18 mouse cellular contexts compared by ENCODE assay signal in genomic region chr4:45037455-45038410, GRCm38 (mm10). TPM values are rescaled to one million over a fixed set of nuclear protein-coding genes. Genes with fewer than 3 reads are reported as not detected.
DNase-seq lines count a peak whose midpoint lies in the region; ATAC-seq and TF ChIP-seq lines count a peak whose summit lies in the region.
"Had no signal": no experiment of that assay in that cellular context is flagged by ENCODE, and none has a peak within 500 bp of the region (broad histone marks: within the 10 kb centered on the region; RNA-seq: fewer than 3 reads in every experiment).

No protein-coding gene starts in this region.

- WGBS in kidney, embryonic 15.5 days, result 78% methylated on average over 13 of the region's 13 CpGs
- 79% methylated on average over 13 of the region's 13 CpGs for WGBS in lung, postnatal 0 days
- WGBS in lung, adult 2 months, result 74% methylated on average over 13 of the region's 13 CpGs
- WGBS in heart, embryonic 16.5 days, result 41% methylated on average over 13 of the region's 13 CpGs
- WGBS in stomach, postnatal 0 days, result 87% methylated on average over 13 of the region's 13 CpGs

- H3K27me3 ChIP-seq in kidney, embryonic 15.5 days, result no peaks in the 10 kb centered on the region
- H3K27me3 ChIP-seq in lung, postnatal 0 days (replicated peaks; ENCODE audit: insufficient read depth, low read length), result no peaks in the 10 kb centered on the region
- H3K27me3 ChIP-seq in heart, embryonic 16.5 days (ENCODE audit: control insufficient read depth, insufficient read depth, low read length), result no peaks in the 10 kb centered on the region
- H3K27me3 ChIP-seq in myocyte (ENCODE audit: control insufficient read depth, insufficient read depth, insufficient read length), result no peaks in the 10 kb centered on the region
- H3K27me3 ChIP-seq in stomach, postnatal 0 days (ENCODE audit: control insufficient read depth, insufficient read depth, low read length), result no peaks in the 10 kb centered on the region
- H3K27me3 ChIP-seq: CH12.LX; embryonic facial prominence, embryonic 13.5 days; limb, embryonic 12.5 days; neural tube, embryonic 12.5 days had no signal

- no peak for TF ChIP-seq EP300 in lung, postnatal 0 days (IDR thresholded peaks at IDR 0.05)
- TF ChIP-seq EP300 in stomach, postnatal 0 days (optimal IDR thresholded peaks at IDR 0.05), result no peak

- no peak overlapping the region for H3K27ac ChIP-seq in kidney, embryonic 15.5 days
- H3K27ac ChIP-seq in lung, postnatal 0 days (ENCODE audit: low read length), result no peak overlapping the region
- peak overlapping the region; percentile 99 for H3K27ac ChIP-seq in heart, embryonic 16.5 days (ENCODE audit: low read length)
- H3K27ac ChIP-seq in stomach, postnatal 0 days (replicated peaks), result no peak overlapping the region
- H3K27ac ChIP-seq: embryonic facial prominence, embryonic 13.5 days; limb, embryonic 12.5 days; liver, embryonic 14.5 days; neural tube, embryonic 12.5 days had no signal

- no peak overlapping the region for H3K9ac ChIP-seq in kidney, embryonic 15.5 days
- H3K9ac ChIP-seq in lung, postnatal 0 days (replicated peaks; ENCODE audit: low read depth), result no peak overlapping the region
- peak overlapping the region; percentile 63 for H3K9ac ChIP-seq in heart, embryonic 16.5 days (ENCODE audit: low read length)
- no peak overlapping the region for H3K9ac ChIP-seq in stomach, postnatal 0 days (ENCODE audit: low read length)
- H3K9ac ChIP-seq: embryonic facial prominence, embryonic 13.5 days; limb, embryonic 12.5 days; liver, embryonic 14.5 days; neural tube, embryonic 12.5 days had no signal

- H3K79me2 ChIP-seq in myocyte (ENCODE audit: control insufficient read depth, insufficient read depth), result no peaks in the 10 kb centered on the region

- TF ChIP-seq POLR2A in lung, adult 2 months (IDR thresholded peaks at IDR 0.05; ENCODE audit: borderline replicate concordance, extremely low read depth, low read depth, low read length), result no peak
- no peak for TF ChIP-seq POLR2A in myocyte (IDR thresholded peaks at IDR 0.05; ENCODE audit: insufficient read length, low read depth)

- no peak for ATAC-seq in kidney, embryonic 15.5 days (replicated peaks; ENCODE audit: low FRiP score)
- peak; percentile 45 for ATAC-seq in lung, postnatal 0 days
- peak; percentile 84 for ATAC-seq in heart, embryonic 16.5 days (replicated peaks; ENCODE audit: extremely low read depth, insufficient read depth, low FRiP score)
- no peak for ATAC-seq in stomach, postnatal 0 days (ENCODE audit: low FRiP score, low TSS enrichment)
- ATAC-seq: hindbrain, embryonic 16.5 days had no signal

- H3K4me1 ChIP-seq in kidney, embryonic 15.5 days, result peaks cover 8% of the 10 kb centered on the region; the same call in 1 of the 2 replicates
- 0 out of 2 replicates have a peak, but pooled peaks cover 3% of the 10 kb centered on the region for H3K4me1 ChIP-seq in lung, postnatal 0 days (ENCODE audit: insufficient read depth, low read depth, low read length)
- no peaks in the 10 kb centered on the region for H3K4me1 ChIP-seq in lung, adult 2 months (ENCODE audit: control insufficient read depth, insufficient read depth, low read length)
- H3K4me1 ChIP-seq in heart, embryonic 16.5 days (ENCODE audit: control insufficient read depth, insufficient read depth, low read length), result peaks cover 23% of the 10 kb centered on the region
- no peaks in the 10 kb centered on the region; the same call in 1 of the 2 replicates for H3K4me1 ChIP-seq in stomach, postnatal 0 days (replicated peaks; ENCODE audit: control insufficient read depth, insufficient read depth)
- H3K4me1 ChIP-seq: embryonic facial prominence, embryonic 13.5 days; limb, embryonic 12.5 days; neural tube, embryonic 12.5 days had no signal

- no peak overlapping the region for H3K4me3 ChIP-seq in kidney, embryonic 15.5 days (replicated peaks)
- no peak overlapping the region for H3K4me3 ChIP-seq in lung, postnatal 0 days (ENCODE audit: low read depth, low read length)
- H3K4me3 ChIP-seq in lung, adult 2 months (replicated peaks; ENCODE audit: extremely low read depth, low read depth, low read length), result no peak overlapping the region
- no peak overlapping the region for H3K4me3 ChIP-seq in heart, embryonic 16.5 days (ENCODE audit: low read length)
- H3K4me3 ChIP-seq in myocyte, result no peak overlapping the region
- H3K4me3 ChIP-seq in stomach, postnatal 0 days (ENCODE audit: low read depth, low read length), result no peak overlapping the region
- H3K4me3 ChIP-seq: embryonic facial prominence, embryonic 13.5 days; gastrocnemius, adult 2 months; limb, embryonic 12.5 days; neural tube, embryonic 12.5 days had no signal

- no peaks in the 10 kb centered on the region for H3K9me3 ChIP-seq in kidney, embryonic 15.5 days (replicated peaks)
- H3K9me3 ChIP-seq in lung, postnatal 0 days (ENCODE audit: low read length), result no peaks in the 10 kb centered on the region
- H3K9me3 ChIP-seq in heart, embryonic 16.5 days (replicated peaks; ENCODE audit: control insufficient read depth, low read length), result no peaks in the 10 kb centered on the region
- no peaks in the 10 kb centered on the region for H3K9me3 ChIP-seq in stomach, postnatal 0 days (ENCODE audit: control insufficient read depth, low read length)
- H3K9me3 ChIP-seq: embryonic facial prominence, embryonic 13.5 days; limb, embryonic 12.5 days; neural tube, embryonic 12.5 days had no signal

- TF ChIP-seq CTCF in lung, postnatal 0 days (IDR thresholded peaks at IDR 0.05), result no peak
- TF ChIP-seq CTCF in lung, adult 2 months (IDR thresholded peaks at IDR 0.05; ENCODE audit: insufficient read depth, low read length), result no peak
- no peak for TF ChIP-seq CTCF in stomach, postnatal 0 days (IDR thresholded peaks at IDR 0.05; ENCODE audit: low read depth)

- peak; percentile 42 for DNase-seq in kidney, adult 9 months
- peak; percentile 49 for DNase-seq in lung, postnatal 0 days (ENCODE audit: low spot score)
- no peak for DNase-seq in lung, adult 2 months
- no peak for DNase-seq in cerebellum, adult 18-20 months
- no peak for DNase-seq in stomach, postnatal 0 days (ENCODE audit: low spot score)
- DNase-seq: cerebellum, adult 9-11 months; gastrocnemius, adult 2 months; kidney, adult 18-20 months; right cerebral cortex, postnatal 25 days had no signal

- no peak overlapping the region for H3K4me2 ChIP-seq in kidney, embryonic 15.5 days
- H3K4me2 ChIP-seq in lung, postnatal 0 days (replicated peaks; ENCODE audit: low read depth, low read length), result no peak overlapping the region
- H3K4me2 ChIP-seq in heart, embryonic 16.5 days (ENCODE audit: low read depth, low read length), result peak overlapping the region; percentile 32; the same call in 1 of the 2 replicates
- H3K4me2 ChIP-seq in myocyte (ENCODE audit: low read depth), result no peak overlapping the region
- H3K4me2 ChIP-seq in stomach, postnatal 0 days (replicated peaks; ENCODE audit: low read depth), result no peak overlapping the region
- H3K4me2 ChIP-seq: embryonic facial prominence, embryonic 13.5 days; limb, embryonic 12.5 days; neural tube, embryonic 12.5 days had no signal

- no peak overlapping the region for H3ac ChIP-seq in myocyte (ENCODE audit: control insufficient read depth, insufficient read length)

- peaks cover 61% of the 10 kb centered on the region for H3K36me3 ChIP-seq in kidney, embryonic 15.5 days
- peaks cover 1% of the 10 kb centered on the region; the same call in 1 of the 2 replicates for H3K36me3 ChIP-seq in lung, postnatal 0 days (ENCODE audit: insufficient read depth, low read length)
- peaks cover 34% of the 10 kb centered on the region for H3K36me3 ChIP-seq in heart, embryonic 16.5 days (ENCODE audit: control insufficient read depth, insufficient read depth)
- H3K36me3 ChIP-seq in myocyte (ENCODE audit: control insufficient read depth, insufficient read depth), result peaks cover 9% of the 10 kb centered on the region
- no peaks in the 10 kb centered on the region for H3K36me3 ChIP-seq in stomach, postnatal 0 days (ENCODE audit: control insufficient read depth, insufficient read depth, low read length)

TF ChIP-seq in myocyte, 11 proteins besides CTCF, POLR2A, EP300 and RAD21 (continues in another document):
- TF ChIP-seq MYOD1 (IDR thresholded peaks at IDR 0.05; ENCODE audit: control insufficient read depth in 1 of 3, insufficient read length in 2 of 3, low read depth in 2 of 3), result peak in 1 of 3 experiments; percentile 73
- no peak for TF ChIP-seq TCF3 (IDR thresholded peaks at IDR 0.05; ENCODE audit: insufficient read length, low read depth)

RNA-seq across cellular contexts. Expression of gene Polr1e, which starts 19.4 kb away (rescaled TPM):
- 40.9 and 48.4 TPM in 2 replicates for polyA plus RNA-seq in kidney, embryonic 15.5 days (2015; fragmentation: Nextera tagmentation; extraction: Ambion mirVana)
- polyA plus RNA-seq in lung, postnatal 0 days (2015; fragmentation: Nextera tagmentation; extraction: Ambion mirVana), result 13.1 and 15.3 TPM in 2 replicates
- polyA plus RNA-seq in lung, adult 2 months (2012; rRNA removed), result 2.2 and 3.8 TPM in 2 replicates
- polyA plus RNA-seq in heart, embryonic 16.5 days (2015; fragmentation: Nextera tagmentation; extraction: Ambion mirVana), result 80.2 and 90.4 TPM in 2 replicates
- 18.8 TPM for polyA plus RNA-seq in myocyte (2012; fragmentation: generic; extraction: Trizol)
- 18.3 and 19.9 TPM in 2 replicates for polyA plus RNA-seq in stomach, postnatal 0 days (2015; fragmentation: Nextera tagmentation; extraction: Ambion mirVana)

RNA-seq across cellular contexts. Expression of gene Zbtb5, which starts 25.5 kb away (rescaled TPM):
- polyA plus RNA-seq in kidney, embryonic 15.5 days (2015; fragmentation: Nextera tagmentation; extraction: Ambion mirVana), result 23.0 and 24.1 TPM in 2 replicates
- polyA plus RNA-seq in lung, postnatal 0 days (2015; fragmentation: Nextera tagmentation; extraction: Ambion mirVana), result 10.3 and 11.7 TPM in 2 replicates
- polyA plus RNA-seq in lung, adult 2 months (2012; rRNA removed), result 8.5 and 12.5 TPM in 2 replicates
- 14.0 and 15.7 TPM in 2 replicates for polyA plus RNA-seq in heart, embryonic 16.5 days (2015; fragmentation: Nextera tagmentation; extraction: Ambion mirVana)
- 5.1 TPM for polyA plus RNA-seq in myocyte (2012; fragmentation: generic; extraction: Trizol)
- polyA plus RNA-seq in stomach, postnatal 0 days (2015; fragmentation: Nextera tagmentation; extraction: Ambion mirVana), result 9.0 and 9.7 TPM in 2 replicates

RNA-seq across cellular contexts. Expression of gene Fbxo10, which starts 46.7 kb away (rescaled TPM):
- 13.5 and 16.0 TPM in 2 replicates for polyA plus RNA-seq in kidney, embryonic 15.5 days (2015; fragmentation: Nextera tagmentation; extraction: Ambion mirVana)
- polyA plus RNA-seq in lung, postnatal 0 days (2015; fragmentation: Nextera tagmentation; extraction: Ambion mirVana), result 5.9 and 6.3 TPM in 2 replicates
- 13.0 and 15.2 TPM in 2 replicates for polyA plus RNA-seq in lung, adult 2 months (2012; rRNA removed)
- polyA plus RNA-seq in heart, embryonic 16.5 days (2015; fragmentation: Nextera tagmentation; extraction: Ambion mirVana), result 22.5 and 24.1 TPM in 2 replicates
- 7.8 TPM for polyA plus RNA-seq in myocyte (2012; fragmentation: generic; extraction: Trizol)
- polyA plus RNA-seq in stomach, postnatal 0 days (2015; fragmentation: Nextera tagmentation; extraction: Ambion mirVana), result 3.7 and 4.1 TPM in 2 replicates

RNA-seq across cellular contexts. Expression of gene Grhpr, which starts 56.5 kb away (rescaled TPM):
- polyA plus RNA-seq in kidney, embryonic 15.5 days (2015; fragmentation: Nextera tagmentation; extraction: Ambion mirVana), result 86.7 and 97.2 TPM in 2 replicates
- polyA plus RNA-seq in lung, postnatal 0 days (2015; fragmentation: Nextera tagmentation; extraction: Ambion mirVana), result 30.9 and 33.2 TPM in 2 replicates
- 28.2 and 29.8 TPM in 2 replicates for polyA plus RNA-seq in lung, adult 2 months (2012; rRNA removed)
- 97.7 and 107 TPM in 2 replicates for polyA plus RNA-seq in heart, embryonic 16.5 days (2015; fragmentation: Nextera tagmentation; extraction: Ambion mirVana)
- polyA plus RNA-seq in myocyte (2012; fragmentation: generic; extraction: Trizol), result 71.1 TPM
- 55.9 and 57.3 TPM in 2 replicates for polyA plus RNA-seq in stomach, postnatal 0 days (2015; fragmentation: Nextera tagmentation; extraction: Ambion mirVana)

Comparison
In these comparisons a context has a peak if more than half of its experiments do, and no peak if none do; other contexts are left out.
1. DNase-seq: peak in kidney, adult 9 months (single experiment) and lung, postnatal 0 days (single experiment); none in lung, adult 2 months (single experiment), cerebellum, adult 18-20 months (0 of 2) and stomach, postnatal 0 days (single experiment).
2. ATAC-seq: peak in lung, postnatal 0 days (single experiment) and heart, embryonic 16.5 days (single experiment); none in kidney, embryonic 15.5 days (single experiment) and stomach, postnatal 0 days (single experiment).